Mouse (Mus musculus): ENCODE data around the gene Sdhaf2.

- TF ChIP-seq CTCF (IDR thresholded peaks at IDR 0.05; ENCODE audit: borderline replicate concordance, extremely low read depth, insufficient read depth, insufficient read length) = 0 out of 2 replicates have a peak, but pooled peaks have one; percentile 9
- TF ChIP-seq POLR2A (IDR thresholded peaks at IDR 0.05; ENCODE audit: borderline replicate concordance, extremely low read depth, insufficient read depth, insufficient read length, poor library complexity, severe bottlenecking) = no peak
These were observed 52.2 kb downstream of the Sdhaf2 start for GRCm38 (mm10) chr19:10473779-10474178.
